Mouse (Mus musculus) embryonic facial prominence, embryonic 15.5 days (tissue): ENCODE measurements around the gene Gpr62. TPM values are rescaled to one million over a fixed set of nuclear protein-coding genes. Genes with fewer than 3 reads are reported as not detected.
A peak's percentile ranks its signal among the peaks of the same experiment; 100 is the strongest.

Source experiments
- ATAC-seq: fragments of 200-750 bp; cut with Nextera tagmentation; 2 replicates; pipeline ENCODE4 v1.8.0; 2017; ENCODE audit warnings: low read depth, moderate TSS enrichment; ENCODE audit not compliant: insufficient number of reproducible peaks, low FRiP score, low TSS enrichment
- H3K27ac ChIP-seq: fragments of 300-500 bp; sonication (generic); replicated peaks from 2 replicates; pipeline ENCODE4 v1.5.1; 2015; ENCODE audit warnings: mild to moderate bottlenecking, inconsistent platforms
- H3K27me3 ChIP-seq: fragments of 300-500 bp; sonication (generic); 2 replicates; pipeline ENCODE4 v1.6.1; 2015; ENCODE audit warnings: inconsistent platforms
- H3K36me3 ChIP-seq: fragments of 300-500 bp; sonication (generic); 2 replicates; pipeline ENCODE4 v1.6.1; 2015; ENCODE audit warnings: mild to moderate bottlenecking, inconsistent platforms
- H3K4me1 ChIP-seq: fragments of 300-500 bp; sonication (generic); 2 replicates; pipeline ENCODE4 v1.6.1; 2015; ENCODE audit warnings: inconsistent platforms
- H3K4me2 ChIP-seq: fragments of 300-500 bp; sonication (generic); replicated peaks from 2 replicates; pipeline ENCODE4 v1.6.1; 2015; ENCODE audit warnings: mild to moderate bottlenecking, inconsistent platforms
- H3K4me3 ChIP-seq: fragments of 300-500 bp; sonication (generic); replicated peaks from 2 replicates; pipeline ENCODE4 v1.5.1; 2015; ENCODE audit warnings: mild to moderate bottlenecking, inconsistent platforms
- H3K9ac ChIP-seq: fragments of 300-500 bp; sonication (generic); 2 replicates; pipeline ENCODE4 v1.6.1; 2015; ENCODE audit warnings: inconsistent platforms
- H3K9me3 ChIP-seq: fragments of 300-500 bp; sonication (generic); replicated peaks from 2 replicates; pipeline ENCODE4 v1.6.1; 2016; ENCODE audit warnings: inconsistent platforms
- WGBS: fragments of 180-500 bp; shearing (Covaris S2); methylation state at CpG from one replicate; pipeline ENCODE4 v1.1.7; 2015; 5-methylcytosine and 5-hydroxymethylcytosine counted together
- polyA plus RNA-seq: library from polyadenylated mRNA; unstranded; fragments of >200 nt; fragmentation: Nextera tagmentation; extraction: Ambion mirVana; gene quantifications from 2 replicates; pipeline ENCODE4 v1.2.1, GENCODE M21; 2015

The Gpr62 gene
- polyA plus RNA-seq, 1 experiment from 2014 or later: 0.57 TPM

DNA sequence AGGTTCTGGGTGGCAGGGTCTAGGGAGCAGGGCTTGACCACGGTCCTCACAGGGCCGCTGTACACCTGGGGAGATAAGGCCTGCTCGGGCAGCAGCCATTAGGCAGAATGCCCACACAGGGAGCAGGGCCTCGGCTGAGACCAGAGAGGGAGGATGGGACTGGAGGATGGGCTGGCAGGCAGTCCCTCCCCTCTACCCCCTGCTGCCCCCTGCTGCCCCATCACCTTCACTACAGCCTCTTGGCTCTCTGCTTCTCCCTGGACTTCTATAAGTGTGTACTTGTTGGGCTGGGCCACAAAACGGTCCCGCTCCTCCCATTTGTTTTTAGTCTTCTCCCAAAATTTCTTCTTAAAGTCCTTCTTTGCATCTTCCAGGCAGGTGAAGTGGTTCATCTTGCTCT is 8.7 kb upstream of the Gpr62 start:
- H3K4me3 ChIP-seq: no peak overlapping the region; the same call in 1 of the 2 replicates
- H3K4me2 ChIP-seq: peak overlapping the region; percentile 24; the same call in 1 of the 2 replicates
- no peak overlapping the region for H3K9ac ChIP-seq
- H3K27ac ChIP-seq: no peak overlapping the region
- peaks cover 3% of the 10 kb centered on the region for H3K36me3 ChIP-seq
- no peak for ATAC-seq
- H3K4me1 ChIP-seq: peaks cover 63% of the 10 kb centered on the region
- no peaks in the 10 kb centered on the region for H3K9me3 ChIP-seq
- H3K27me3 ChIP-seq: no peaks in the 10 kb centered on the region
- 7% methylated on average over 6 of the region's 6 CpGs for WGBS

- H3K4me3 ChIP-seq: no peak overlapping the region
- no peaks in the 10 kb centered on the region for H3K9me3 ChIP-seq
- no peaks in the 10 kb centered on the region for H3K36me3 ChIP-seq
- H3K27ac ChIP-seq: no peak overlapping the region
- WGBS: 76% methylated on average over 5 of the region's 5 CpGs
- H3K9ac ChIP-seq: no peak overlapping the region
- no peak overlapping the region for H3K4me2 ChIP-seq
- no peaks in the 10 kb centered on the region for H3K27me3 ChIP-seq
- peaks cover 63% of the 10 kb centered on the region for H3K4me1 ChIP-seq
- ATAC-seq: no peak
Observed at GRCm38 (mm10) chr9:106473753-106474105, 8.0 kb upstream of the Gpr62 start.

DNA sequence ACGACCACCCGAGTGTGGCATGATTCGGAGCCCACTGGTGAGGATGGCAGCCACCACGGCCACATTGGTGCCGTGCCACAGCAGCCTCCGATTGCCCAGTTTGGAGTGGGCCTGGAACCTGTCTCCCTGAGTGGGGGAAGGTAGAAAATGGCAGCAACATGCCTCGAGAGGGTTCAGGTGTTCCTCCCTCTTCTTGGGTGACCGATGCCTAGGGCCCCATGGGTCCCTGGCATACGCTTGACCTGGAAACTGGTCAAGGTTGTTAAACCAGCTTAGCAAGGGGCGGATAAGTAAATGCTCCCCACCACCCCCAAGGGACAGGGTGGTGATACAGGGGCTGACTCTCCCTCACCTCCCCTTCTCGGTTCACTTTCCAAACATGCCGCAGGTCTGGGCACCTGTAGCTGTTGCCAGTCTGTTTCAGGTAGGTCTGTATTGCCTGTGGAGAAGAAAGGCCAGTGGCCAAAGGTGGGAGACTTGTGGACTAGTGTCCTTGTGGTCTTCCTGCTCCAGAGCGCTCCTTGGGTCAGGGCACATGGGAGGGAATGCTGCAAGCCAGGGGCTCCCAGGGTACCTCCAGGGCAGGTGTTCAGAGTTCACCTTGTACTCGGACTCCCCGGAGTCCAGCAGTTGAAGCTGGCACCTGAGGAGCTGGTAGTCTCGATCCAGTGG is 7.5 kb upstream of the Gpr62 start:
- Histone ChIP-seq H3K4me2 (no peak overlapping the region), H3K9me3 (no peaks in the 10 kb centered on the region), H3K4me3 (no peak overlapping the region), H3K36me3 (no peaks in the 10 kb centered on the region), H3K4me1 (peaks cover 61% of the 10 kb centered on the region), H3K9ac (no peak overlapping the region), H3K27ac (no peak overlapping the region), H3K27me3 (no peaks in the 10 kb centered on the region)
- 85% methylated on average over 16 of the region's 16 CpGs for WGBS
- ATAC-seq: no peak

DNA sequence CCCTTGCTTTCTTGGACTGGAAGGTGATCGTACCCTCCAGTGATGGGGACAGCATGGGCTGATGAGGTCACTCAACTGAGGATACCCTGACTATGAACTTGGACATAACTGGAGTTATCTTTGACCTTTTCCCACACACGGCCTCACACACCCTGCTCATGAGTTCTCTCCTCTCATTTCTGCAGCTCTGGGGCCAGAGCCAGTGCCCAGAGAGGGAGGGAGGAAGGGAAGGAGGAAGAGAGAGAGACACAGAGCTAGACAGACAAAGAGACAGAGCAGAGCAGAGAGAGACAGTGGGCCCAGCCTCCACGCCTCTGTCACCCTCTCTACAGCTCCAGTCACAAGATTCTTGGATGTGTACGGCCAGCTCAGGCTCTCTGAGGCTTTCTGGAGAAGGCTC is 6.6 kb upstream of the Gpr62 start:
- no peaks in the 10 kb centered on the region for H3K9me3 ChIP-seq
- H3K4me3 ChIP-seq: no peak overlapping the region
- H3K4me2 ChIP-seq: no peak overlapping the region
- ATAC-seq: no peak
- H3K27me3 ChIP-seq: no peaks in the 10 kb centered on the region
- no peak overlapping the region for H3K9ac ChIP-seq
- no peaks in the 10 kb centered on the region for H3K36me3 ChIP-seq
- 63% methylated on average over 4 of the region's 4 CpGs for WGBS
- H3K4me1 ChIP-seq: peaks cover 54% of the 10 kb centered on the region
- peak overlapping the region; percentile 18; the same call in 1 of the 2 replicates for H3K27ac ChIP-seq

DNA sequence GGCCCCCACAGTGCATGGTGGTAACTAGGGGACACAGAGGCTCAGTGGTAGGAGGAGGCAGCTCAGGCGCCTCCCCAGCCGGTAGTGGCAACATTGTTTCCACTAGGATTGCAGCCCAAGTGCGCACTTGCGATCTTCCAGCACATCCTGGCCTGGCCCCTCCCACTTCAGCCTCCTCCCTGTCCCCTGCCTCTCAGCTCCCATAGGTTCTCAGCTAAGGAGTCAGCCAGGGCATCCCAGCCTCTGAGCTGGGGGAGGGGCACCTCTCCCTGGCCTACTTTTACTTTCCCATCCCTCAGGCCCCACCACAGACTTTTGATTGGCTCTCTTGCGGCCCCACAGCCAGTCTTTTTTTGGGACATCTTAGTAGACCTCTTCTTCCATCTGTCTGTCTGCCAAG is 6.2 kb upstream of the Gpr62 start:
- Histone ChIP-seq H3K36me3 (no peaks in the 10 kb centered on the region), H3K27ac (0 out of 2 replicates have a peak overlapping the region, but pooled peaks have one; percentile 48), H3K4me2 (peak overlapping the region; percentile 36), H3K27me3 (no peaks in the 10 kb centered on the region), H3K9me3 (no peaks in the 10 kb centered on the region), H3K9ac (no peak overlapping the region), H3K4me3 (no peak overlapping the region), H3K4me1 (peaks cover 54% of the 10 kb centered on the region)
- 19% methylated on average over 5 of the region's 5 CpGs for WGBS
- no peak for ATAC-seq

- Histone ChIP-seq H3K4me2 (peak overlapping the region; percentile 36), H3K9ac (no peak overlapping the region), H3K27me3 (no peaks in the 10 kb centered on the region), H3K36me3 (no peaks in the 10 kb centered on the region), H3K4me3 (no peak overlapping the region), H3K4me1 (peaks cover 49% of the 10 kb centered on the region), H3K27ac (0 out of 2 replicates have a peak overlapping the region, but pooled peaks have one; percentile 48), H3K9me3 (no peaks in the 10 kb centered on the region)
- ATAC-seq: no peak
- 62% methylated on average over 14 of the region's 14 CpGs for WGBS
Observed at GRCm38 (mm10) chr9:106470991-106471750, 5.4 kb upstream of the Gpr62 start.

DNA sequence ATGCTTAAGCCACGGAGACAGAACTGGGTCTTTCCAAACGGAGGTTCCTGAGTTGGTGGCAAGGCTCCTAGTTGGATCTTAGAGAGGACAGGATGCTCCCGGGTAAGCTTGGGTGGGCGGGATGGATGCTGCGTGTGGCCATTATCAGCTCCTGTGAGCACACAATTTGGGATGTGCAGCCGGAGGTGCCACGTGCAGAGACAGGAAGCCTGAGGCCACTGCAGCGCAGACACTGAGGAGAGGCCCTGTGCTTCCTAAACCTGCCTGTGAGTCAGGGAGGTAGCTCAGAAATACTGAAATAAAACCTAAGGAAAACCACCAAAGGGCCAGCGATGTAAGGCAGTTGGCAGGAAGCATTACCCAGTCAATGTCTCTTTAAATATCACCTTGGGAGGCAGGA is 4.0 kb upstream of the Gpr62 start:
- peaks cover 49% of the 10 kb centered on the region for H3K4me1 ChIP-seq
- no peak for ATAC-seq
- H3K9me3 ChIP-seq: no peaks in the 10 kb centered on the region
- no peaks in the 10 kb centered on the region for H3K36me3 ChIP-seq
- no peaks in the 10 kb centered on the region; the same call in 1 of the 2 replicates for H3K27me3 ChIP-seq
- no peak overlapping the region for H3K4me3 ChIP-seq
- no peak overlapping the region for H3K4me2 ChIP-seq
- 57% methylated on average over 9 of the region's 9 CpGs for WGBS
- H3K9ac ChIP-seq: no peak overlapping the region
- no peak overlapping the region for H3K27ac ChIP-seq

GRCm38 (mm10) chr9:106469317-106469716 is 3.6 kb upstream of the Gpr62 start:
- H3K4me1 ChIP-seq: peaks cover 49% of the 10 kb centered on the region
- no peaks in the 10 kb centered on the region for H3K9me3 ChIP-seq
- H3K9ac ChIP-seq: no peak overlapping the region
- no peak for ATAC-seq
- H3K27me3 ChIP-seq: no peaks in the 10 kb centered on the region; the same call in 1 of the 2 replicates
- 57% methylated on average over 6 of the region's 6 CpGs for WGBS
- no peak overlapping the region for H3K27ac ChIP-seq
- H3K4me3 ChIP-seq: no peak overlapping the region
- H3K36me3 ChIP-seq: no peaks in the 10 kb centered on the region
- H3K4me2 ChIP-seq: no peak overlapping the region

GRCm38 (mm10) chr9:106467746-106468145 is 2.0 kb upstream of the Gpr62 start:
- H3K27me3 ChIP-seq: peaks cover 5% of the 10 kb centered on the region; the same call in 1 of the 2 replicates
- peaks cover 41% of the 10 kb centered on the region for H3K4me1 ChIP-seq
- no peak for ATAC-seq
- 83% methylated on average over 7 of the region's 7 CpGs for WGBS
- H3K9me3 ChIP-seq: no peaks in the 10 kb centered on the region
- no peak overlapping the region for H3K4me2 ChIP-seq
- H3K9ac ChIP-seq: no peak overlapping the region
- peaks cover 10% of the 10 kb centered on the region for H3K36me3 ChIP-seq
- no peak overlapping the region for H3K4me3 ChIP-seq
- H3K27ac ChIP-seq: no peak overlapping the region

- Histone ChIP-seq H3K36me3 (peaks cover 18% of the 10 kb centered on the region), H3K27ac (no peak overlapping the region), H3K9me3 (no peaks in the 10 kb centered on the region), H3K4me2 (no peak overlapping the region), H3K4me3 (no peak overlapping the region), H3K9ac (no peak overlapping the region), H3K4me1 (peaks cover 32% of the 10 kb centered on the region), H3K27me3 (peaks cover 5% of the 10 kb centered on the region; the same call in 1 of the 2 replicates)
- ATAC-seq: no peak
- WGBS: 91% methylated on average over 6 of the region's 6 CpGs
Observed at GRCm38 (mm10) chr9:106466721-106467120, 983 bp upstream of the Gpr62 start.

- H3K36me3 ChIP-seq: peaks cover 27% of the 10 kb centered on the region
- peaks cover 25% of the 10 kb centered on the region for H3K4me1 ChIP-seq
- ATAC-seq: peak; percentile 73
- peak overlapping the region; percentile 61 for H3K4me3 ChIP-seq
- no peaks in the 10 kb centered on the region for H3K9me3 ChIP-seq
- H3K27me3 ChIP-seq: peaks cover 5% of the 10 kb centered on the region; the same call in 1 of the 2 replicates
- H3K4me2 ChIP-seq: peak overlapping the region; percentile 98
- peak overlapping the region; percentile 39; the same call in 1 of the 2 replicates for H3K27ac ChIP-seq
- H3K9ac ChIP-seq: peak overlapping the region; percentile 61
- WGBS: 2% methylated on average over 95 of the region's 99 CpGs
Observed at GRCm38 (mm10) chr9:106464751-106465541, 792 bp downstream of the Gpr62 start.
